ENCODE assay signal across 27 mouse cellular contexts in the genomic region with DNA sequence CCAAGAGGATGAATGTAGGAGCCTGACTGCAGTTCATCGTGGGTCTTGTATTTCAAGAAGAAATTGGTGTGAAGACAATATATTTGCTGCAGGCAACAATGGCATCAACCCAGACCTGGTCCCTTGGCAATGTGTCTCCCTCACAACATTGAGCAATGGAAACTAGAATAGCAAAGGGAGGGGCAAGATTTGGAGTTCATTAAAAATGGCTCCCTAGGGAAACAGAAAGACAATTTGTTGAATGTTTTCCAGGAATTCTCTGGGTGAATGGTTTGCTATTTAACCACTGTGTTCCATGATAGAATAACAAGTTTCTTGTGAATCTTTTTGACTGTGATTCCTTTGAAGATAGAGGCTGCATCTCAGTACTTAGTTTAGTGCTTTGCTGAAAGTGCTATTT. TPM values are rescaled to one million over a fixed set of nuclear protein-coding genes. Genes with fewer than 3 reads are reported as not detected.
DNase-seq lines count a peak whose midpoint lies in the region; ATAC-seq and TF ChIP-seq lines count a peak whose summit lies in the region.
"Had no signal": no experiment of that assay in that cellular context is flagged by ENCODE, and none has a peak within 500 bp of the region (broad histone marks: within the 10 kb centered on the region; RNA-seq: fewer than 3 reads in every experiment).

Gene Olfr98 (minus strand): TSS at position 124 of the 400 bp plus-strand sequence.

- H3K27ac ChIP-seq in kidney, adult 2 months (ENCODE audit: insufficient read depth, low read depth, low read length): no peak within 1 kb of the TSS
- H3K27ac ChIP-seq in kidney, embryonic 15.5 days: no peak within 1 kb of the TSS
- H3K27ac ChIP-seq: embryonic facial prominence, embryonic 10.5 days; embryonic facial prominence, embryonic 12.5 days; forebrain, embryonic 13.5 days; forebrain, embryonic 15.5 days had no signal

- H3K4me2 ChIP-seq in kidney, embryonic 15.5 days: no peak within 1 kb of the TSS
- H3K4me2 ChIP-seq: embryonic facial prominence, embryonic 12.5 days; forebrain, embryonic 13.5 days; forebrain, embryonic 15.5 days had no signal

- WGBS in kidney, adult 2 months: 68% methylated on average over 1 of the region's 1 CpGs
- WGBS in kidney, embryonic 15.5 days: 82% methylated on average over 1 of the region's 1 CpGs

- no peaks in the 10 kb centered on the region for H3K4me1 ChIP-seq in kidney, adult 2 months (ENCODE audit: control insufficient read depth, insufficient read depth, low read length)
- H3K4me1 ChIP-seq in kidney, embryonic 15.5 days: no peaks in the 10 kb centered on the region
- H3K4me1 ChIP-seq: embryonic facial prominence, embryonic 10.5 days; embryonic facial prominence, embryonic 12.5 days; forebrain, embryonic 13.5 days; forebrain, embryonic 15.5 days had no signal

- no peak for TF ChIP-seq POLR2A in kidney, adult 2 months (IDR thresholded peaks at IDR 0.05; ENCODE audit: low read depth, low read length)

- no peaks in the 10 kb centered on the region for H3K9me3 ChIP-seq in kidney, embryonic 15.5 days (replicated peaks)
- H3K9me3 ChIP-seq: embryonic facial prominence, embryonic 10.5 days; embryonic facial prominence, embryonic 12.5 days; forebrain, embryonic 13.5 days; forebrain, embryonic 15.5 days; G1E had no signal

- peak; percentile 30 for DNase-seq in adrenal gland, postnatal 10 days
- DNase-seq in adrenal gland, adult 2 months: no peak
- DNase-seq in gastrocnemius, adult 18-20 months (ENCODE audit: low spot score): peak; percentile 15
- no peak for DNase-seq in gastrocnemius, postnatal 4 days (ENCODE audit: low spot score in 2 of 2)
- peak; percentile 11 for DNase-seq in kidney, adult 2 months
- DNase-seq in skeletal muscle tissue, adult 2 months (ENCODE audit: low read depth, low spot score): peak; percentile 27
- no peak for DNase-seq in layer of hippocampus, postnatal 10 days (ENCODE audit: low spot score in 2 of 2)
- DNase-seq: adrenal gland, adult 8-10 months; B cell, adult 2 months; cerebellum, adult 11-12 months; cerebellum, adult 2 months; cerebellum, adult 9-10 months; cerebellum, postnatal 10 days; cerebellum, postnatal 25 days; forebrain, postnatal 0 days had no signal

- H3K36me3 ChIP-seq in kidney, adult 2 months (ENCODE audit: control insufficient read depth, insufficient read depth, low read length): no peaks in the 10 kb centered on the region
- H3K36me3 ChIP-seq in kidney, embryonic 15.5 days: no peaks in the 10 kb centered on the region
- H3K36me3 ChIP-seq: embryonic facial prominence, embryonic 10.5 days; embryonic facial prominence, embryonic 12.5 days; forebrain, embryonic 15.5 days; G1E had no signal

- no peak within 1 kb of the TSS for H3K4me3 ChIP-seq in kidney, adult 2 months (ENCODE audit: insufficient read depth, low read depth, low read length)
- no peak within 1 kb of the TSS for H3K4me3 ChIP-seq in kidney, embryonic 15.5 days (replicated peaks)
- H3K4me3 ChIP-seq: embryonic facial prominence, embryonic 10.5 days; embryonic facial prominence, embryonic 12.5 days; forebrain, embryonic 13.5 days; forebrain, embryonic 15.5 days had no signal

- no peak for TF ChIP-seq CTCF in kidney, adult 2 months (conservative IDR thresholded peaks at IDR 0.05; ENCODE audit: insufficient read depth, insufficient read length, low read depth, low read length)

- no peak for ATAC-seq in kidney, embryonic 15.5 days (replicated peaks; ENCODE audit: low FRiP score)
- ATAC-seq: CD4-positive, CD25-positive, alpha-beta regulatory T cell, adult 4 months; forebrain, embryonic 13.5 days; forebrain, embryonic 15.5 days; forebrain, postnatal 0 days had no signal

- H3K27me3 ChIP-seq in kidney, adult 2 months (replicated peaks; ENCODE audit: control insufficient read depth, insufficient read depth, low read length): no peaks in the 10 kb centered on the region; the same call in 1 of the 2 replicates
- no peaks in the 10 kb centered on the region for H3K27me3 ChIP-seq in kidney, embryonic 15.5 days
- H3K27me3 ChIP-seq: CH12.LX; embryonic facial prominence, embryonic 12.5 days; forebrain, embryonic 13.5 days; forebrain, embryonic 15.5 days had no signal

- H3K9ac ChIP-seq in kidney, embryonic 15.5 days: no peak within 1 kb of the TSS
- H3K9ac ChIP-seq: embryonic facial prominence, embryonic 12.5 days; forebrain, embryonic 13.5 days; forebrain, embryonic 15.5 days; forebrain, postnatal 0 days had no signal

RNA-seq across cellular contexts. Expression of gene Olfr98, which starts in this region (rescaled TPM):
- total RNA-seq in adrenal gland, postnatal 10 days (2021): not detected
- not detected for total RNA-seq in adrenal gland, adult 2 months (2021)
- polyA plus RNA-seq in adrenal gland, adult 2 months (2012; rRNA removed): not detected in 2 replicates
- not detected for total RNA-seq in gastrocnemius, adult 18-20 months (2021)
- not detected for total RNA-seq in gastrocnemius, postnatal 4 days (2021)
- not detected in 2 replicates for polyA plus RNA-seq in kidney, adult 2 months (2012; rRNA removed)
- not detected in 2 replicates for polyA plus RNA-seq in kidney, embryonic 15.5 days (2015; fragmentation: Nextera tagmentation; extraction: Ambion mirVana)
- total RNA-seq in layer of hippocampus, postnatal 10 days (2021): not detected
- total RNA-seq: adrenal gland, adult 8-10 months; adrenal gland, postnatal 36 days; forebrain, postnatal 0 days; G1E had no signal
- polyA plus RNA-seq: CD4-positive, CD25-positive, alpha-beta regulatory T cell, adult 4 months; cerebellum, adult 2 months; cortical plate, adult 2 months; embryonic facial prominence, embryonic 10.5 days; embryonic facial prominence, embryonic 12.5 days; embryonic facial prominence, embryonic 14.5 days; forebrain, embryonic 11.5 days; forebrain, embryonic 13.5 days; forebrain, embryonic 15.5 days; forebrain, postnatal 0 days; G1E had no signal

Comparison
In these comparisons a context has a peak if more than half of its experiments do, and no peak if none do; other contexts are left out.
1. Peak in DNase-seq in adrenal gland, postnatal 10 days; RNA of the gene not detected or under 1 TPM.
2. Peak in DNase-seq in gastrocnemius, adult 18-20 months; RNA of the gene not detected or under 1 TPM.
3. Peak in DNase-seq in kidney, adult 2 months; RNA of the gene not detected or under 1 TPM.